Mouse (Mus musculus): ENCODE data around the gene Ehd2.

DNA sequence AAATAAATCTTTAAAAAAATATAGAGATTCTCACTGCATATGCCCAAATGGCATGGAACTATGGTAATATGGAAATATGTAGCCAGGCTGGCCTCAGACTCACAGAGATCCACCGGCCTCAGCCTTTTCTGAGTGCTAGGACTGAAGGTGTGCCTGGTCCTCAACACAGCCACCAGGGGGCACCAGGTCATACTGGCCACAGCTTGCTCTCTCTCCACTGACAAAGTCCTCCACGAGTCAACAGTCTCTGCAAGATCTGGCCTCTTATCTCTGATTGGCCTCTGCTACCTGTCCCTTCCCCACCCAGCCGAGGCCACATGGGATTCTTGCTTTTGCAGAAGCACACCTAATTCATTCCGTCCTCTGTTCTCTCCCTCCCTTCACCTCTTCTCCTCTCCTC is 37.5 kb downstream of the Ehd2 start:
- TF ChIP-seq CTCF (IDR thresholded peaks at IDR 0.05; ENCODE audit: insufficient read depth, low read depth, low read length) (peak; percentile 38; the same call in 1 of the 2 replicates), POLR2A (IDR thresholded peaks at IDR 0.05; ENCODE audit: insufficient read depth, low read depth, low read length) (no peak)

Measured in olfactory bulb, adult 2 months (tissue).